Mouse (Mus musculus): ENCODE results near the gene Hoxd9. TPM values are rescaled to one million over a fixed set of nuclear protein-coding genes. Genes with fewer than 3 reads are reported as not detected.

Gene Hoxd9
- polyA plus RNA-seq, 1 experiment: not detected

GRCm38 (mm10) chr2:74674881-74675665 is 22.5 kb upstream of the Hoxd9 start, which contains the start of gene Hoxd12:
Gene Hoxd12 (plus strand): TSS chr2:74675013.
- TF ChIP-seq CTCF (IDR thresholded peaks at IDR 0.05; ENCODE audit: low read depth, low read length) (no peak), POLR2A (IDR thresholded peaks at IDR 0.05; ENCODE audit: borderline replicate concordance, low read depth, low read length) (no peak)
- Histone ChIP-seq H3K27ac (ENCODE audit: insufficient read depth, low read depth, low read length) (no peak within 1 kb of the TSS), H3K4me3 (ENCODE audit: insufficient read depth, low read length) (no peak within 1 kb of the TSS), H3K4me1 (ENCODE audit: control insufficient read depth, insufficient read depth, low read length) (0 out of 2 replicates have a peak, but pooled peaks cover 2% of the 10 kb centered on the region)

GRCm38 (mm10) chr2:74675666-74676282 is 21.8 kb upstream of the Hoxd9 start:
- H3K4me1 ChIP-seq (ENCODE audit: control insufficient read depth, insufficient read depth, low read length): 0 out of 2 replicates have a peak, but pooled peaks cover 2% of the 10 kb centered on the region
- TF ChIP-seq CTCF (IDR thresholded peaks at IDR 0.05; ENCODE audit: low read depth, low read length) (no peak), POLR2A (IDR thresholded peaks at IDR 0.05; ENCODE audit: borderline replicate concordance, low read depth, low read length) (no peak)
- no peak overlapping the region for H3K27ac ChIP-seq (ENCODE audit: insufficient read depth, low read depth, low read length)
- no peak overlapping the region for H3K4me3 ChIP-seq (ENCODE audit: insufficient read depth, low read length)

DNA sequence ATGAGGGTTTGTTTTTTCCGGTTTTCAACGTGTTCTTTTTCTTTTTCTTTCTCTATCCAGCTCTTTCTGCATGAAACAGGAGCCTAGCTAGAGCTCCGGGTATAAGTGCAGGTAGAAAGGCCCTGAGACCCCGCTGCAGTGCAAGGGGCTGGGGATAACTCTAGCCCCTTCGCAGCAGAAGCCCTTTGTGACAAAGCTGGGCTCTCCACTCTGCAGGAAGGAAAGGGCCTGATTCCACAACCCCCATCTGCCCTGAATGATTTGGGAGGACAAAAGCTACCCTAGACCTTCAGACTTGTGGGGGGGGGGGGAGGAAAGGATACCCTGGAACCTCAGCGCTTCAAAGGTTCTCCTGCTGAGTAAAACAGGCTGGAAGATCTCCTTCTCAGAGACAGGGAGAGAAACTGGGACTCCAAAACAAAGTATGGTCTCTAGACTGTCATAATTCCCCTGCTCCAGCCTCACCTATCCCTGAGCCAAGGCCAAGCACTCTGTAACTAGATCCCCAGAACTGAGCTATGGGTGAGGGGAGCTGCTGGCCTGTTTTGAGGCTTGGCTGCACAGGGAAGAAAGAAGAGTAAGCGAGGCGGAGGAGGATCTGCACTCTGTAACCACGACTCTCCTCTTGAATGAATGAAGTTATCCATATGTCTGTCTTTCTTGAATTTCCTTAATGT is 21.0 kb upstream of the Hoxd9 start:
- H3K4me1 ChIP-seq (ENCODE audit: control insufficient read depth, insufficient read depth, low read length): 0 out of 2 replicates have a peak, but pooled peaks cover 2% of the 10 kb centered on the region
- no peak overlapping the region for H3K4me3 ChIP-seq (ENCODE audit: insufficient read depth, low read length)
- H3K27ac ChIP-seq (ENCODE audit: insufficient read depth, low read depth, low read length): no peak overlapping the region
- TF ChIP-seq POLR2A (IDR thresholded peaks at IDR 0.05; ENCODE audit: borderline replicate concordance, low read depth, low read length): no peak
- no peak for TF ChIP-seq CTCF (IDR thresholded peaks at IDR 0.05; ENCODE audit: low read depth, low read length)

DNA sequence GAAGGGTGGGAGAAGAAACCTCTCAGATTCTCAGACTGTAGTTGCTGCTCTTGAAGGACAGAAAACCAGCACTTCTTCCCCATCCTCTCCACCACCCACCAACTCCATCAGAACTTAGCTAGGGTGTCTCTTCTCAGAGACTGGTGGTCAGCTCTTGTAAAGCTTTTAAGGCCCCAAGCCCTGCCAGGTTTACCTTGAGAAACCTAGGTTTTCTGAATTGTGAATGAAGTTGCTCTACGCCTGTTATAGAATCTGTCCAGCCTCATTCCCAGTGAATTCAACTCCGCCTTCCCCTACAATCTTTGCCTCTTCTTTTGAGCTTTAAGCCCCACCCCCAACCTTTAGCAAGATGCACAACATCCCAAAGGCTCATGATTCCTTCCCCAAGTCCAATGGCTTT is 20.4 kb upstream of the Hoxd9 start:
- 0 out of 2 replicates have a peak, but pooled peaks cover 2% of the 10 kb centered on the region for H3K4me1 ChIP-seq (ENCODE audit: control insufficient read depth, insufficient read depth, low read length)
- TF ChIP-seq POLR2A (IDR thresholded peaks at IDR 0.05; ENCODE audit: borderline replicate concordance, low read depth, low read length) (no peak), CTCF (IDR thresholded peaks at IDR 0.05; ENCODE audit: low read depth, low read length) (no peak)
- no peak overlapping the region for H3K4me3 ChIP-seq (ENCODE audit: insufficient read depth, low read length)
- H3K27ac ChIP-seq (ENCODE audit: insufficient read depth, low read depth, low read length): no peak overlapping the region

- no peak for TF ChIP-seq POLR2A (IDR thresholded peaks at IDR 0.05; ENCODE audit: borderline replicate concordance, low read depth, low read length)
- TF ChIP-seq CTCF (IDR thresholded peaks at IDR 0.05; ENCODE audit: low read depth, low read length): no peak
- Histone ChIP-seq H3K27ac (ENCODE audit: insufficient read depth, low read depth, low read length) (no peak within 1 kb of the TSS), H3K4me3 (ENCODE audit: insufficient read depth, low read length) (no peak within 1 kb of the TSS), H3K4me1 (ENCODE audit: control insufficient read depth, insufficient read depth, low read length) (no peaks in the 10 kb centered on the region)
These were observed 18.5 kb upstream of the Hoxd9 start, which contains the start of gene Hoxd11 for GRCm38 (mm10) chr2:74678891-74679595. Gene Hoxd11 (plus strand): TSS chr2:74679557.

GRCm38 (mm10) chr2:74679596-74679971 is 17.9 kb upstream of the Hoxd9 start:
- H3K27ac ChIP-seq (ENCODE audit: insufficient read depth, low read depth, low read length): no peak overlapping the region
- H3K4me3 ChIP-seq (ENCODE audit: insufficient read depth, low read length): no peak overlapping the region
- H3K4me1 ChIP-seq (ENCODE audit: control insufficient read depth, insufficient read depth, low read length): no peaks in the 10 kb centered on the region
- TF ChIP-seq CTCF (IDR thresholded peaks at IDR 0.05; ENCODE audit: low read depth, low read length): no peak
- TF ChIP-seq POLR2A (IDR thresholded peaks at IDR 0.05; ENCODE audit: borderline replicate concordance, low read depth, low read length): no peak

DNA sequence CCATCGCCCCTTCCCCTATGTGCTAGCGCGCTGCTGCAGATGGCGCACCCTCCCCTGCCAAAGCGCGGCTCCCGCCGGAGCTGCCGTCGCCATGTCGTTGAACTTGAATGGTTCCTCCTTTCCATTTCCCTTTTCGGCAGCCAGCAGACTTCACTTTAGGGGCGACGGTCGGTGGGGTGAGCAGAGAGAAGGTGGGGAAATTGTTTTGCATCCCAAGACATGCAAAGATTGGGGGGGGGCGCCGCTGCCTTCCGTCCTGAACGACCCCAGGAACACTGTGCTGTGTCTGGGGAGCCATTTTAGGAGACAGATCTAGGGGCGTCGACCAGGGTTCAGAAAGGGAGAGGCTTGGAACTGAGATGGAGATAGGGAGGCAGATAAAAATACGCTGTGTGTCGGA is 17.5 kb upstream of the Hoxd9 start:
- Histone ChIP-seq H3K27ac (ENCODE audit: insufficient read depth, low read depth, low read length) (no peak overlapping the region), H3K4me1 (ENCODE audit: control insufficient read depth, insufficient read depth, low read length) (no peaks in the 10 kb centered on the region), H3K4me3 (ENCODE audit: insufficient read depth, low read length) (no peak overlapping the region)
- TF ChIP-seq POLR2A (IDR thresholded peaks at IDR 0.05; ENCODE audit: borderline replicate concordance, low read depth, low read length): no peak
- no peak for TF ChIP-seq CTCF (IDR thresholded peaks at IDR 0.05; ENCODE audit: low read depth, low read length)

GRCm38 (mm10) chr2:74680561-74681398 is 16.7 kb upstream of the Hoxd9 start:
- Histone ChIP-seq H3K4me3 (ENCODE audit: insufficient read depth, low read length) (no peak overlapping the region), H3K27ac (ENCODE audit: insufficient read depth, low read depth, low read length) (no peak overlapping the region), H3K4me1 (ENCODE audit: control insufficient read depth, insufficient read depth, low read length) (no peaks in the 10 kb centered on the region)
- TF ChIP-seq POLR2A (IDR thresholded peaks at IDR 0.05; ENCODE audit: borderline replicate concordance, low read depth, low read length) (no peak), CTCF (IDR thresholded peaks at IDR 0.05; ENCODE audit: low read depth, low read length) (no peak)
